Mouse (Mus musculus): ENCODE measurements around the gene Smg9. TPM values are rescaled to one million over a fixed set of nuclear protein-coding genes. Genes with fewer than 3 reads are reported as not detected.

Gene Smg9
- 10 to 100 TPM; 77.0 to 91.8 TPM for total RNA-seq (2023)

GRCm38 (mm10) chr7:24399256-24400081 is at the start of gene Smg9:
Gene Smg9 (plus strand): TSS chr7:24399619.

GRCm38 (mm10) chr7:24369731-24370541 is 29.5 kb upstream of the Smg9 start, which contains the start of gene Kcnn4:
Gene Kcnn4 (plus strand): TSS chr7:24370263.

GRCm38 (mm10) chr7:24451855-24452311 is 52.5 kb downstream of the Smg9 start, which contains the start of gene Irgc1:
Gene Irgc1 (minus strand): TSS chr7:24452297.

GRCm38 (mm10) chr7:24462388-24463319 is 63.2 kb downstream of the Smg9 start, which contains the start of gene Plaur:
Gene Plaur (plus strand): TSS chr7:24462484.

Other genes starting within 250 kb of the Smg9 start
- gene Zfp114, start 224.6 kb upstream of the Smg9 start, total RNA-seq (2023) = under 1 TPM in 1 of 2 experiments, not detected in 1; 0.15 TPM
- gene Zfp111, start 188.2 kb upstream of the Smg9 start, total RNA-seq (2023) = under 1 TPM in 1 of 2 experiments, not detected in 1; 0.35 TPM
- 1 to 10 TPM in 1 of 2 experiments, under 1 TPM in 1; 0.36 to 2.6 TPM for gene Zfp109, start 162.1 kb upstream of the Smg9 start, total RNA-seq (2023)
- gene Zfp108, start 144.8 kb upstream of the Smg9 start, total RNA-seq (2023) = not detected
- under 1 TPM; 0.33 to 0.46 TPM for gene Zfp93, start 129.2 kb upstream of the Smg9 start, total RNA-seq (2023)
- gene Zfp61, start 98.4 kb upstream of the Smg9 start, total RNA-seq (2023) = 10 to 100 TPM; 10.7 to 11.3 TPM
- 10 to 100 TPM in 1 of 2 experiments, 1 to 10 TPM in 1; 6.4 to 14.3 TPM for gene Zfp94, start 83.0 kb upstream of the Smg9 start, total RNA-seq (2023)
- gene Tescl, start 65.7 kb upstream of the Smg9 start, total RNA-seq (2023) = not detected
- gene Lypd5, start 50.4 kb upstream of the Smg9 start, total RNA-seq (2023) = not detected
- gene Kcnn4, start 29.4 kb upstream of the Smg9 start, total RNA-seq (2023) = 1 to 10 TPM; 4.2 to 9.5 TPM
- gene Irgc1, start 52.7 kb downstream of the Smg9 start, total RNA-seq (2023) = 1 to 10 TPM; 5.0 to 7.7 TPM
- gene Plaur, start 62.9 kb downstream of the Smg9 start, total RNA-seq (2023) = 100 to 1,000 TPM; 432 to 444 TPM
- gene Cadm4, start 82.4 kb downstream of the Smg9 start, total RNA-seq (2023) = 1 to 10 TPM; 1.1 to 1.3 TPM
- gene Zfp428, start 107.4 kb downstream of the Smg9 start, total RNA-seq (2023) = 1 to 10 TPM in 1 of 2 experiments, under 1 TPM in 1; 0.93 to 1.3 TPM
- gene AC161166.1, start 112.8 kb downstream of the Smg9 start, total RNA-seq (2023) = not detected
- gene Irgq, start 131.1 kb downstream of the Smg9 start, total RNA-seq (2023) = 10 to 100 TPM; 24.8 to 25.6 TPM
- under 1 TPM in 1 of 2 experiments, not detected in 1; 0.67 TPM for gene Pinlyp, start 146.5 kb downstream of the Smg9 start, total RNA-seq (2023)
- gene Xrcc1, start 146.7 kb downstream of the Smg9 start, total RNA-seq (2023) = 100 to 1,000 TPM in 1 of 2 experiments, 10 to 100 TPM in 1; 93.4 to 102 TPM
- 10 to 100 TPM; 12.1 to 13.1 TPM for gene Ethe1, start 187.9 kb downstream of the Smg9 start, total RNA-seq (2023)
- not detected for gene Zfp575, start 188.0 kb downstream of the Smg9 start, total RNA-seq (2023)
- 10 to 100 TPM; 28.9 to 29.4 TPM for gene Phldb3, start 211.1 kb downstream of the Smg9 start, total RNA-seq (2023)
- under 1 TPM; 0.33 to 0.64 TPM for gene Lypd3, start 236.9 kb downstream of the Smg9 start, total RNA-seq (2023)